Mouse (Mus musculus): ENCODE measurements around the gene Vmn1r215. TPM values are rescaled to one million over a fixed set of nuclear protein-coding genes. Genes with fewer than 3 reads are reported as not detected.

The Vmn1r215 gene
- polyA plus RNA-seq (2014; fragmentation: Illumina TruSeq; extraction: RNeasy Lipid Tissue Mini Kit (QIAGEN cat#74804); ENCODE audit: low read depth, low replicate concordance): not detected

GRCm38 (mm10) chr13:23067725-23068124 is at the start of gene Vmn1r215:
Gene Vmn1r215 (plus strand): TSS chr13:23068025.

GRCm38 (mm10) chr13:23030118-23030517 is 37.7 kb upstream of the Vmn1r215 start, which contains the start of gene Vmn1r214:
Gene Vmn1r214 (plus strand): TSS chr13:23030418.

GRCm38 (mm10) chr13:23118126-23118525 is 50.3 kb downstream of the Vmn1r215 start, which contains the start of gene Vmn1r217:
Gene Vmn1r217 (minus strand): TSS chr13:23118226.

Other genes starting within 250 kb of the Vmn1r215 start
- not detected for gene Vmn1r210, start 236.7 kb upstream of the Vmn1r215 start, polyA plus RNA-seq (2014; fragmentation: Illumina TruSeq; extraction: RNeasy Lipid Tissue Mini Kit (QIAGEN cat#74804); ENCODE audit: low read depth, low replicate concordance)
- not detected for gene Vmn1r211, start 210.5 kb upstream of the Vmn1r215 start, polyA plus RNA-seq (2014; fragmentation: Illumina TruSeq; extraction: RNeasy Lipid Tissue Mini Kit (QIAGEN cat#74804); ENCODE audit: low read depth, low replicate concordance)
- gene Vmn1r212, start 183.8 kb upstream of the Vmn1r215 start, polyA plus RNA-seq (2014; fragmentation: Illumina TruSeq; extraction: RNeasy Lipid Tissue Mini Kit (QIAGEN cat#74804); ENCODE audit: low read depth, low replicate concordance): not detected
- gene Vmn1r213, start 60.4 kb upstream of the Vmn1r215 start, polyA plus RNA-seq (2014; fragmentation: Illumina TruSeq; extraction: RNeasy Lipid Tissue Mini Kit (QIAGEN cat#74804); ENCODE audit: low read depth, low replicate concordance): not detected
- not detected for gene Vmn1r214, start 37.6 kb upstream of the Vmn1r215 start, polyA plus RNA-seq (2014; fragmentation: Illumina TruSeq; extraction: RNeasy Lipid Tissue Mini Kit (QIAGEN cat#74804); ENCODE audit: low read depth, low replicate concordance)
- gene Vmn1r217, start 50.2 kb downstream of the Vmn1r215 start, polyA plus RNA-seq (2014; fragmentation: Illumina TruSeq; extraction: RNeasy Lipid Tissue Mini Kit (QIAGEN cat#74804); ENCODE audit: low read depth, low replicate concordance): not detected
- not detected for gene Vmn1r218, start 65.1 kb downstream of the Vmn1r215 start, polyA plus RNA-seq (2014; fragmentation: Illumina TruSeq; extraction: RNeasy Lipid Tissue Mini Kit (QIAGEN cat#74804); ENCODE audit: low read depth, low replicate concordance)
- not detected for gene Vmn1r219, start 91.3 kb downstream of the Vmn1r215 start, polyA plus RNA-seq (2014; fragmentation: Illumina TruSeq; extraction: RNeasy Lipid Tissue Mini Kit (QIAGEN cat#74804); ENCODE audit: low read depth, low replicate concordance)
- not detected for gene Vmn1r220, start 120.0 kb downstream of the Vmn1r215 start, polyA plus RNA-seq (2014; fragmentation: Illumina TruSeq; extraction: RNeasy Lipid Tissue Mini Kit (QIAGEN cat#74804); ENCODE audit: low read depth, low replicate concordance)
- not detected for gene Vmn1r221, start 146.1 kb downstream of the Vmn1r215 start, polyA plus RNA-seq (2014; fragmentation: Illumina TruSeq; extraction: RNeasy Lipid Tissue Mini Kit (QIAGEN cat#74804); ENCODE audit: low read depth, low replicate concordance)
- gene Vmn1r222, start 167.9 kb downstream of the Vmn1r215 start, polyA plus RNA-seq (2014; fragmentation: Illumina TruSeq; extraction: RNeasy Lipid Tissue Mini Kit (QIAGEN cat#74804); ENCODE audit: low read depth, low replicate concordance): not detected
- gene Vmn1r223, start 179.1 kb downstream of the Vmn1r215 start, polyA plus RNA-seq (2014; fragmentation: Illumina TruSeq; extraction: RNeasy Lipid Tissue Mini Kit (QIAGEN cat#74804); ENCODE audit: low read depth, low replicate concordance): not detected